Mouse (Mus musculus) heart, postnatal 14 days (tissue): Measurements from ENCODE around the gene Scn2b. TPM values are rescaled to one million over a fixed set of nuclear protein-coding genes. Genes with fewer than 3 reads are reported as not detected.

ENCODE experiments used
- DNase-seq, 2 experiments: peaks; one replicate each; pipeline ENCODE4 v3.0.0; 2021 to 2022
- intact Hi-C: fragments of 180-260 bp; cut with DNase I; formaldehyde crosslinking; loops from one replicate; pipeline ENCODE4 v1.15.1; 2025
- total RNA-seq, 2 experiments: library from RNA; stranded (reverse); gene quantifications; 2 replicates each; pipeline ENCODE4 v1.2.3; 2021

Gene Scn2b
- total RNA-seq, 2 experiments from 2014 or later: 1.2 to 1.4 TPM

GRCm38 (mm10) chr9:45167903-45168302 is 50.3 kb downstream of the Scn2b start:
- intact Hi-C loops: no loop called here
- DNase-seq: no peak

GRCm38 (mm10) chr9:45170150-45170549 is 52.6 kb downstream of the Scn2b start:
- intact Hi-C loops: no loop called here
- DNase-seq: no peak

GRCm38 (mm10) chr9:45171073-45171610 is 53.6 kb downstream of the Scn2b start:
- DNase-seq: no peak
- intact Hi-C loops: no loop called here

- no peak for DNase-seq
- intact Hi-C loops: no loop called here
These were observed 55.9 kb downstream of the Scn2b start for GRCm38 (mm10) chr9:45173475-45173874.

- DNase-seq: no peak
- intact Hi-C loops: no loop called here
These were observed 61.7 kb downstream of the Scn2b start for GRCm38 (mm10) chr9:45179282-45179681.

Other genes with a start within 250 kb of the Scn2b start
- 10 to 100 TPM; 29.2 to 31.5 TPM for gene Kmt2a, start 236.5 kb upstream of the Scn2b start, total RNA-seq
- 1,000 to 10,000 TPM; 1,504 to 1,510 TPM for gene Atp5l, start 197.0 kb upstream of the Scn2b start, total RNA-seq
- gene Ube4a, start 152.2 kb upstream of the Scn2b start, total RNA-seq: 10 to 100 TPM; 38.4 to 45.4 TPM
- gene Cd3g, start 137.4 kb upstream of the Scn2b start, total RNA-seq: 10 to 100 TPM in 1 of 2 experiments, under 1 TPM in 1; 0.86 to 11.7 TPM
- gene Cd3d, start 136.0 kb upstream of the Scn2b start, total RNA-seq: 1 to 10 TPM; 4.5 to 9.4 TPM
- 10 to 100 TPM in 1 of 2 experiments, 1 to 10 TPM in 1; 1.7 to 14.9 TPM for gene Cd3e, start 108.2 kb upstream of the Scn2b start, total RNA-seq
- 1 to 10 TPM in 1 of 2 experiments, under 1 TPM in 1; 1.00 to 1.1 TPM for gene Mpzl2, start 78.0 kb upstream of the Scn2b start, total RNA-seq
- gene Mpzl3, start 62.6 kb upstream of the Scn2b start, total RNA-seq: 1 to 10 TPM; 1.2 to 1.3 TPM
- gene Jaml, start 38.6 kb upstream of the Scn2b start, total RNA-seq: under 1 TPM; 0.19 to 0.59 TPM
- 1 to 10 TPM; 1.3 to 1.7 TPM for gene Scn4b, start 20.6 kb downstream of the Scn2b start, total RNA-seq
- not detected for gene BC049352, start 64.2 kb downstream of the Scn2b start, total RNA-seq
- under 1 TPM in 1 of 2 experiments, not detected in 1; 0.12 TPM for gene Tmprss4, start 86.3 kb downstream of the Scn2b start, total RNA-seq
- gene Il10ra, start 151.4 kb downstream of the Scn2b start, total RNA-seq: 1 to 10 TPM; 1.6 TPM
- 1 to 10 TPM; 2.3 to 2.8 TPM for gene Tmprss13, start 201.3 kb downstream of the Scn2b start, total RNA-seq